Mouse (Mus musculus) kidney, embryonic 16.5 days (tissue): Measurements from ENCODE around the gene Ccdc85c. TPM values are rescaled to one million over a fixed set of nuclear protein-coding genes. Genes with fewer than 3 reads are reported as not detected.

Source experiments
- ATAC-seq: fragments of 200-750 bp; cut with Nextera tagmentation; 2 replicates; pipeline ENCODE4 v1.8.0; 2017; ENCODE audit warnings: moderate TSS enrichment; ENCODE audit not compliant: low FRiP score, low TSS enrichment
- H3K27ac ChIP-seq: fragments of 300-500 bp; sonication (generic); 2 replicates; pipeline ENCODE4 v1.5.1; 2014; ENCODE audit warnings: low read length
- H3K27me3 ChIP-seq: fragments of 300-500 bp; sonication (generic); 2 replicates; pipeline ENCODE4 v1.6.1; 2014; ENCODE audit warnings: low read length, control low read depth, mixed read lengths; ENCODE audit not compliant: insufficient read depth
- H3K36me3 ChIP-seq: fragments of 300-500 bp; sonication (generic); 2 replicates; pipeline ENCODE4 v1.6.1; 2014; ENCODE audit warnings: low read length, control low read depth, mixed read lengths; ENCODE audit not compliant: insufficient read depth
- H3K4me1 ChIP-seq: fragments of 300-500 bp; sonication (generic); 2 replicates; pipeline ENCODE4 v1.6.1; 2014; ENCODE audit warnings: low read length, control low read depth, mixed read lengths; ENCODE audit not compliant: insufficient read depth
- H3K4me2 ChIP-seq: fragments of 300-500 bp; sonication (generic); replicated peaks from 2 replicates; pipeline ENCODE4 v1.6.1; 2014; ENCODE audit warnings: low read depth, low read length
- H3K4me3 ChIP-seq: fragments of 300-500 bp; sonication (generic); 2 replicates; pipeline ENCODE4 v1.5.1; 2014; ENCODE audit warnings: mild to moderate bottlenecking, low read length
- H3K9ac ChIP-seq: fragments of 300-500 bp; sonication (generic); replicated peaks from 2 replicates; pipeline ENCODE4 v1.6.1; 2014; ENCODE audit warnings: low read length
- H3K9me3 ChIP-seq: fragments of 300-500 bp; sonication (generic); 2 replicates; pipeline ENCODE4 v1.6.1; 2016; ENCODE audit warnings: low read length, control low read depth
- WGBS: fragments of 180-500 bp; shearing (Covaris S2); extraction: QIAGEN DNeasy Blood & Tissue Kit; methylation state at CpG from one replicate; pipeline ENCODE4 v1.1.7; 2014; 5-methylcytosine and 5-hydroxymethylcytosine counted together
- polyA plus RNA-seq: library from polyadenylated mRNA; unstranded; fragments of >200 nt; fragmentation: Nextera tagmentation; extraction: Ambion mirVana; gene quantifications from 2 replicates; pipeline ENCODE4 v1.2.1, GENCODE M21; 2015

Gene Ccdc85c
- polyA plus RNA-seq, 1 experiment from 2014 or later: 5.3 TPM

DNA sequence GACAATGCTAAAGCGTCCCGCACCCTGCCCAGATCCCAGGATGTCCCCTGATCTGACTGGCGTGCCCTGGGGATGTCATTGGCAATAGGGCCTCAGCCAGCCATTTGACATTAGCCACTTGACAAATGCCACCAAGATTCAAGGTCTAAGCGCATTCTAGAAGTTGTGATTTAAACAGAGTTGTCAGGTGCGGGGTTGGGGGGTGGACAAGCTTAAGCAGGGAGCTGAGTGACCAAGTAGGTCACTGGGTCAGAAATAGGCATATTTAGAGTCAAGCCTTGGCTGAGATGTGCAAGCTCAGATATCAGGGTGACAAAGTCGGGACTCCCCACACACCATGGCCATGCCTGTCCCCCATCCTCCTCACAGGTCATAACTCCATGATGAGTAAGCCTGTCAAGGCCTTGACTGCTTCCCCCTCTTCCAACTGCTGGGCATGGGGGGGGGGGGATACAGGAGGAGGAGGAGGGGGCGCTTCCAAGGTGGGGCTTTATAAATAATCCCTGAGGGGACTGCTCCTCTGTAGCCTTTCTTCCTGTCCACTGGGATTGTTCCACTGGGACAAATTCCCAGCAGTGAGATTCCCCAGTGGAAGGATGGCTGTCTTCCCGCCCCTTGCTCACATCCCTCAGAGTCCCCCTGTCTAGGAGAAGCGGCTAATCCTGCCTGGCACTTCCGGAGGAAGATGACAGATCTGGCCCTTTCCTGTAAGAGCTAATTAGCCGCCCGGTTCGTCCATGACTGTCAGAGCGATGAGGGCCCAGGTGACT lies 9.4 kb upstream of the Ccdc85c start:
- ATAC-seq: peak; percentile 49; the same call in 1 of the 2 replicates
- WGBS: 36% methylated on average over 14 of the region's 14 CpGs
- H3K27ac ChIP-seq: no peak overlapping the region

GRCm38 (mm10) chr12:108278221-108278918 lies 3.1 kb upstream of the Ccdc85c start:
- Histone ChIP-seq H3K4me2 (peak overlapping the region; percentile 83), H3K27me3 (peaks cover 4% of the 10 kb centered on the region; the same call in 1 of the 2 replicates), H3K9ac (no peak overlapping the region), H3K36me3 (no peaks in the 10 kb centered on the region), H3K27ac (no peak overlapping the region; the same call in 1 of the 2 replicates), H3K9me3 (no peaks in the 10 kb centered on the region), H3K4me1 (peaks cover 43% of the 10 kb centered on the region), H3K4me3 (no peak overlapping the region)
- ATAC-seq: no peak
- 38% methylated on average over 15 of the region's 15 CpGs for WGBS

More for the DNA sequence above, 9.4 kb upstream of the Ccdc85c start:
- Histone ChIP-seq H3K36me3 (no peaks in the 10 kb centered on the region), H3K9me3 (no peaks in the 10 kb centered on the region; the same call in 1 of the 2 replicates), H3K9ac (0 out of 2 replicates have a peak overlapping the region, but pooled peaks have one; percentile 26), H3K4me3 (no peak overlapping the region), H3K27me3 (peaks cover 4% of the 10 kb centered on the region; the same call in 1 of the 2 replicates), H3K4me1 (peaks cover 16% of the 10 kb centered on the region), H3K4me2 (peak overlapping the region; percentile 33)

GRCm38 (mm10) chr12:108277341-108277841 lies 2.2 kb upstream of the Ccdc85c start:
- no peak overlapping the region for H3K27ac ChIP-seq
- H3K4me2 ChIP-seq: peak overlapping the region; percentile 83
- H3K4me3 ChIP-seq: 0 out of 2 replicates have a peak overlapping the region, but pooled peaks have one; percentile 7
- H3K9ac ChIP-seq: peak overlapping the region; percentile 32; the same call in 1 of the 2 replicates
- H3K4me1 ChIP-seq: peaks cover 53% of the 10 kb centered on the region
- WGBS: 7% methylated on average over 12 of the region's 12 CpGs
- ATAC-seq: no peak
- H3K9me3 ChIP-seq: no peaks in the 10 kb centered on the region
- H3K36me3 ChIP-seq: no peaks in the 10 kb centered on the region
- peaks cover 4% of the 10 kb centered on the region; the same call in 1 of the 2 replicates for H3K27me3 ChIP-seq

DNA sequence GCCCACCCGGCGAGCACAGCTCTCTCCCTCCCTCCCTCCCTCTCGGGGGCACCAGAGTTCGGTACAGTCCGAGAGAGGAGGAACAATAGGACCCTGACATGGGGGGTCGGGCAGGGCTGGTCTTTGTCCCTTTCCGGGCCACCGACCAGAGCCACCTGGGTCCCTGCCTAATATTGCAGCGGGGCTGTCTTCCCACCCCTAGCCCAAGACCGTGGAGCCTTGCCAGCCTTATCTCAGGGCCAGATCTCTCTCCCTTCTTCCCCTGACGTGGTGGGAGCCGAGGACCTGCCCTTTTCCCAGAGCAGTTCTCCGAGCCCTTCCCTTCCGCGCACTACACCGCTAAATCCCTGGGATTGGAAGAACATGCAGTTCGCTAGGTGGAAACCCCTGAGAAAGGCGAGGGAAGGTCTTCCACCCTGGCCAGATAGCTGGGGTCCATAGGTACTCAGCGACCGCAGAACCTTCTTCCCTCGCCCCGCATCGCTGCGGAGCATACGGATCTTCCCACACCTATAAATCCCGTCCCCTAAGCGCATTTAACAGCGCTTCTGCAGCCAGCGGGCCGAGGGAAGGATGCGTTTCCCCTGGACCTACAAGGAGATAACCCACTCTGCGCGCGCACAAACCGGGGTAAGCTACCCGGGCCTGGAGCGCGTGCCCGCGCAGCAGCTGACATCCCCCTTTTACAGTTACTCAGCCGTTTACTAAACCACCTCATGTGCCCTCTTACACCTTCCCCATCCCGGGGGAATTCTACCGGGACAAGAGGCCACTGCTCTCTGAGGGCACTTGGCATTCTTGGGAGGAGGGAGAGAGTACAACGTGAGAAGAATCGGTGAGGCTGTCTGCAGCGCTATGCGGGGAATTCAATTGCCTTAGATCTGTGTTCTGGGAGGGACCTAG lies 946 bp upstream of the Ccdc85c start:
- peak overlapping the region; percentile 77 for H3K27ac ChIP-seq
- ATAC-seq: 0 out of 2 replicates have a peak, but pooled peaks have one; percentile 2
- H3K9ac ChIP-seq: peak overlapping the region; percentile 79
- under 1% methylated on average over 47 of the region's 47 CpGs for WGBS
- peaks cover 4% of the 10 kb centered on the region; the same call in 1 of the 2 replicates for H3K27me3 ChIP-seq
- peak overlapping the region; percentile 83 for H3K4me2 ChIP-seq
- peaks cover 65% of the 10 kb centered on the region for H3K4me1 ChIP-seq
- peak overlapping the region; percentile 78 for H3K4me3 ChIP-seq
- H3K9me3 ChIP-seq: no peaks in the 10 kb centered on the region
- H3K36me3 ChIP-seq: no peaks in the 10 kb centered on the region

DNA sequence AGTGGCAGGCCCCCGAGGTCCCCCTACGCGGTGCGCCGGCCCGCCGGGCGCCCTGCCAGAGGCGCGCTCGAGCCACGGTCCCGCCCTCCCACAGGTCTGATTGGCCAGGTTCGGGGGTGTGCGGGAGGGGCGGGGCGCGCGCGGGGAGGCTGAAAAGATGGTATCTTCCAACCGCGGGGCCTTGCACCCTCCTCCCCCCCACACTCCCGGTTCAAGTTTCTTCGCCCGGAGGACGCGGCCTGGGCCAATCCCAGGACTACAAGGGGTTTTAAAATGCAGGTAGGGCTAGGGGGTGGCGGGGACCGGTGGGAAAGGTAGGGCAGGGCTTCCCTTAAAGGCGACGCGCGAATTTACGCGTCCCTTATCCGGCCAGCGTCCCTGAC lies 274 bp upstream of the Ccdc85c start:
- H3K4me1 ChIP-seq: peaks cover 72% of the 10 kb centered on the region
- H3K27ac ChIP-seq: peak overlapping the region; percentile 77
- WGBS: 1% methylated on average over 30 of the region's 37 CpGs
- H3K27me3 ChIP-seq: no peaks in the 10 kb centered on the region
- no peaks in the 10 kb centered on the region for H3K36me3 ChIP-seq
- peak overlapping the region; percentile 83 for H3K4me2 ChIP-seq
- H3K9me3 ChIP-seq: no peaks in the 10 kb centered on the region
- H3K9ac ChIP-seq: peak overlapping the region; percentile 79
- peak; percentile 95 for ATAC-seq
- H3K4me3 ChIP-seq: peak overlapping the region; percentile 78

DNA sequence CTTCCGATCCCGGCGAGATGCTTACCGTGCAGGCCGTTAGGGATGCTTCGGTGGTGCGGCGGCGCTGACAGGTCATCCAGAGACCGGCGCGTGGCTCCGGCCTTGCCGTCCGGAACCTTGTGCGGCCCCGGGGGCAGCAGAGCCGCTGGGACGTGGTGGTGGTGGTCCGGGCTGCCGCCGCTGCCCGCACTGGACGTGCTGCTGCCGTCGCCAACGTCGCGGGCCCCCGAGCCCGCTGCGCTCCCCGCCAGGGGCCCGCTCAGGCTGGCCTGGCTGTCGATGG lies 971 bp downstream of the Ccdc85c start:
- Histone ChIP-seq H3K9me3 (no peaks in the 10 kb centered on the region), H3K4me3 (peak overlapping the region; percentile 78), H3K27ac (no peak overlapping the region), H3K27me3 (no peaks in the 10 kb centered on the region), H3K4me2 (peak overlapping the region; percentile 99), H3K36me3 (no peaks in the 10 kb centered on the region), H3K4me1 (peaks cover 74% of the 10 kb centered on the region), H3K9ac (peak overlapping the region; percentile 84)
- WGBS: under 1% methylated on average over 28 of the region's 35 CpGs
- no peak for ATAC-seq

DNA sequence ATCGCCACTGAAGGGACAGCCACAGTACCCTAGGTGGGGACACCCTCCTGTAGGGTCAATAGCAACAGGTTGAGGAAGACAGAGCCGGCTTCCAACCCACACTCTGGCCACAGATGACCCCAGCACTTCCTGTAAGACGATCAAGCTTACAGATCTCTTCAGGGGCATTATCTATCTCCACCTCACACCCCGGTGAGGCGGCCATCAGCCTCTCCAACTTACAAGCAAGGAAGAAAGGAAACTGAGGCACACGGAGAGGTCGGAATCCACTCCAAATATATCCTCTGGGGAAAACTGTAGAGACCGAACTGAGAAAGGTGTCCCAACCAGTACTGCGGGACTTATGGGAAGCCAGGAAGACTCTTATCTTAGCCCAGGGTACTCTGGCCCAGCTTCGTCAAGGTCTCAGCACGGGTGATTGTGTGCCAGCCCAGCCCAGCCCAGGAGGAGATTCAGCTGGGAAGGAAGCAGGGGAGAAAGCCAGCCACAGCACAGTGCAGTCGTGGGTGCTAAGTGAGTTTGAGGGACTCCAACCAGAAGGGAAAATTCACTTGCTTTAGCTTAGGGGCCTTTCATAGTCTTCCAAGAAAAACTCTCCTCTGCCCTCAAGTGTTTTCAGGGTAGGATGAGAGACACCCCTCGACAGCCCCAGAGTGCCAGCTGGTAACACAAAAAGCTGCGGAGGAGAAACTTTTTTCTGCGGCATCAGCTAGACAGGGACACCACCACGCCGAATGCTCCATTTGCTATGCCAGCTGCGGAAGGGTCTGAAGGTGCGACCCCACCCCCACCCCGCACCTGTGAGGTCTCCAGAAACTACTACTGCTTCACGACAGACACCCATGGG lies 1.5 kb downstream of the Ccdc85c start:
- H3K4me2 ChIP-seq: peak overlapping the region; percentile 99
- peak overlapping the region; percentile 84 for H3K9ac ChIP-seq
- no peak for ATAC-seq
- WGBS: 5% methylated on average over 21 of the region's 21 CpGs
- H3K27me3 ChIP-seq: no peaks in the 10 kb centered on the region
- H3K4me3 ChIP-seq: peak overlapping the region; percentile 78
- H3K4me1 ChIP-seq: peaks cover 71% of the 10 kb centered on the region
- H3K27ac ChIP-seq: no peak overlapping the region
- no peaks in the 10 kb centered on the region for H3K36me3 ChIP-seq
- no peaks in the 10 kb centered on the region for H3K9me3 ChIP-seq

- ATAC-seq: no peak
- Histone ChIP-seq H3K4me1 (peaks cover 68% of the 10 kb centered on the region), H3K27ac (no peak overlapping the region), H3K36me3 (no peaks in the 10 kb centered on the region), H3K27me3 (no peaks in the 10 kb centered on the region), H3K4me3 (no peak overlapping the region), H3K4me2 (peak overlapping the region; percentile 99), H3K9ac (no peak overlapping the region), H3K9me3 (no peaks in the 10 kb centered on the region)
- WGBS: 53% methylated on average over 7 of the region's 7 CpGs
Measured at GRCm38 (mm10) chr12:108272143-108272635, 3.0 kb downstream of the Ccdc85c start.
